Mouse (Mus musculus) lung, postnatal 4 days (tissue): Measurements from ENCODE around the gene Nacc2.

Source experiments
- DNase-seq, 2 experiments: peaks; one replicate each; pipeline ENCODE4 v3.0.0; 2021

Gene Nacc2

GRCm38 (mm10) chr2:26139034-26139544, 16.1 kb upstream of the Nacc2 start:
- DNase-seq, result no peak

DNA sequence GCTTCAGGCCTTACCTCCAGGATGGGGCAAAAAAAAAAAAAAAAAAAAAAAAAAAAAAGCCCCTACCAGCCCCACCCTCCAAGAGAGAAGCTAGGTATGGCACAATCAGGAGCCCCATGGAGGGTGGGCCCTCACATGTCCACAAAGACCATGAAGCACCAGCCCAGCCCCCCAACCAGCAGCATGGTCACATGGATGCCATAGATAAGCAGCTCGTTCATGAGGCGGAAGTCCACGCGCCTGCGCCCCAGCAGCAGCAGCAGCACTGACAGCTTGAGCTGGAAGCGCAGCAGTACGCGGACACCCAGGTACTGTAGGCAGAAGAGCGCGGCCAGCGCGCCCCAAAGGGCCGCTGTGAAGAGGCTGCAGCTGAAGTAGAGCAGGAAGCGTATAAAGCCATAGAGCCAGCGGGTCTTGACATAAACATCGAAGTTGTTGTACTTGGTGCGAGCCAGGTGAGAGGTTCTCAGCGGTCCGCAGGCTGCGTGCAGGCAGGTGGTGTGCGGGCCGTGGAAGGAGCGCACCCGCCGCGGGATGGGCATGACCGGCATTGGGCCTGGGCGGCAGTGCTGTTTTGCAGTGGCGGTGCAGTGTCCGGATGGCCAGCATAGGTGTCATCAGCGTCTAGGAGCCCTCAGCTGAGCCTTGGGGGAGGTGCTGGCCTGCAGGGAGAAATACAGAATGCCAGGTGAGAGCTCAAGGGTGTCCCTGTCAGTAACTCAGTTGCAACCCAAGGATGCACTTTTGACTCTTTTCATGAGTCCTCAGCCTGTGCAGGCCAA, 15.4 kb upstream of the Nacc2 start:
- DNase-seq, result no peak

DNA sequence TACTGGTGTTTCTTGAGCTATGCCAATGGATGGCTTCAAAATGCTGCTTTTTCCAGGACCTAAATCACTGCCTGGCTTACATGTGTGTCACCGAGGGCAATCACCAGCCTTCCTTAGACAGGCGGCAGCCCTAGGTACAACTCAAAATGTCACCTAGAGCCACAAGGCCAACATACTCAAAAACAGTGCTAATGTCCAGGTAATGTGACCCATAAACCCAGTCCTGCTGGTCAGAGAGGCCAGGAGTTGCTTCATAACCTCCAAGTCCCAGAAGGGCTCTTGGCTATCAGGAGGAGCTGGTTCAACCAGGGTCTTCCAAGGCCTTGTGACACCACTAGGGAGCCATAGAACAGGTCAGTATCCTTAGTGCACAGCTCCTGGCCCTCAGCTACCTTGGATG, 11.6 kb upstream of the Nacc2 start:
- no peak for DNase-seq

GRCm38 (mm10) chr2:26132628-26133551, 9.9 kb upstream of the Nacc2 start:
- DNase-seq, result peak; percentile 85 to 91

DNA sequence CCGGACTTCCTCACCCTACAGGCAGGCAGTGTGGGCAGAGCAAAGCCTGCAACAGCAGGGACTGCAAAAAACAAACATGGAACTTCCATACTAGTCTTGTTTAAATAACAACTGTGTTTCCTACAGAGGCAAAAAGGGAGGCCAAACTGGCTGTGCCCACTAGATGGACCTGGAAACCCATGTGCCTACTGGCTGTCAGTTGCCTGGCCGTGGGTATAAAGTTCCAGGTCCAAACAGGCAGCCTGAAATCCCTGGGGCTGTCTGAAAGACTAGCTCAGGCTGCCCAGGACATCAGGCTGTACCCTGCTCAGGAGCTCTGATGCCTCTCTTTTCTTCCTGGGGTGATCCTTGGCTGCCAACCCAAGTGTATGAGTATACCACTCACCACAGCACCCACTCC, 8.3 kb upstream of the Nacc2 start:
- DNase-seq, result no peak

GRCm38 (mm10) chr2:26129962-26130361, 6.9 kb upstream of the Nacc2 start:
- no peak for DNase-seq

DNA sequence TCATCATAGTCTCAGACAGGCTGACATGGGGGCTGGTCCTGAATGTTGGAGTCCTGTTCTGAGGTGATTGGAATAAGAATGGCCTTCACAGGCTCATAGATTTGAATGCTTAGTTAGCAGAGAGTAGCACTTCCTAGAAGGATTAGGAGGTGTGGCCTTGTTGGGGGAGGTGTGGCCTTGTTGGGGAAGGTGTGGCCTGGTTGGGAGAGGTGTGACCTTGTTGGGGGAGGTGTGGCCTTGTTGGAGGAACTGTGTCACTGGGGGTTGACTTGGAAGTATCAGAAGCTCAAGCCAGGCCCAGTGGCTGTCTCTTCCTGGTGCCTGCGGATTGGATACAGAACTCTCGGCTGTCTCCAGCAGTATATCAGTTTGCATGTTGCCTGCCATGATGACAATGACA, 6.3 kb upstream of the Nacc2 start:
- no peak for DNase-seq

- peak; percentile 67 to 84 for DNase-seq
Measured at GRCm38 (mm10) chr2:26122171-26123078, 595 bp downstream of the Nacc2 start.

- no peak for DNase-seq
Measured at GRCm38 (mm10) chr2:26121541-26122083, 1.4 kb downstream of the Nacc2 start.

- no peak for DNase-seq
Measured at GRCm38 (mm10) chr2:26119626-26120025, 3.4 kb downstream of the Nacc2 start.

GRCm38 (mm10) chr2:26119310-26119592, 3.8 kb downstream of the Nacc2 start:
- DNase-seq, result no peak

- DNase-seq, result peak; percentile 16 to 59
Measured at GRCm38 (mm10) chr2:26118584-26119309, 4.3 kb downstream of the Nacc2 start.

GRCm38 (mm10) chr2:26117580-26117979, 5.4 kb downstream of the Nacc2 start:
- DNase-seq, result no peak

GRCm38 (mm10) chr2:26116550-26116949, 6.5 kb downstream of the Nacc2 start:
- no peak for DNase-seq

- DNase-seq, result no peak
Measured at GRCm38 (mm10) chr2:26115215-26115614, 7.8 kb downstream of the Nacc2 start.

DNA sequence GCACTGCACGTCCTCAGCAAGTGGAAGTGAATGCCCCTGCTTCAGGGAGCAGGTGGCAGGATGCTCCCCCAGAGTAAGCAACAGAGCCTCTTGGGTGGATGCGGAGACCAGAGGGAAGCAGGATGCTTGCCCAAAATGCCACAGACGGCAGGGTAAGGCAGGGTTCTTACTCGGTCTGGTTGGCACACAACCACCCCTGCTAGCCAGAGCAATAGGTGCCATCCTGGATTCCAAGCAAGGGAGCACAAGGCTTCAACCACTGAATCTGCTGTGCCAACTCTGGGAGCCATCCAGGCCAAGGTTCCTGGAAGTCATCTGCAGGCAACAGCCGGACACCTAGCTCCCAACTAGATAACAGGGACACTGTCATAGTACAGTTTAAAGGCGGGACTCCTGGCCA, 14.8 kb downstream of the Nacc2 start:
- no peak for DNase-seq

- DNase-seq, result no peak
Measured at GRCm38 (mm10) chr2:26107011-26107410, 16.0 kb downstream of the Nacc2 start.

DNA sequence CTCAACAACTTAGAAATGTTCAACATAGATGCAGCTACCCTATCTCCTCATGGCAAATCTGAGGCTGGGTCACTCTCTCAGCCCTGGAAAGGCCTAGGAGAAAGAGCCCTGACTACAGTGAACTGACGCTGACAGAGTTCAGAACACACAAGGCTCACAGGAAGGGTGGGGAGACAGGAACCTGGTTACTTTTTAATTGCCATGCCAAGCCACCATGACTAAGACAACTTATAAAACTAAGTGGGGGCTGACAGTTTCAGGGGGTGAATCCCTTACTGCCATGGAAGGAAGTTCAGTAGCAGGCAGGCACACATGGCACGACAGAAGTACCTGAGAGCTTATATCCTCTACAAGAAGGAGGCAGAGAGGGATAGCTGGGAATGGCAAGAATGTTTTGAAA, 16.8 kb downstream of the Nacc2 start:
- no peak for DNase-seq

DNA sequence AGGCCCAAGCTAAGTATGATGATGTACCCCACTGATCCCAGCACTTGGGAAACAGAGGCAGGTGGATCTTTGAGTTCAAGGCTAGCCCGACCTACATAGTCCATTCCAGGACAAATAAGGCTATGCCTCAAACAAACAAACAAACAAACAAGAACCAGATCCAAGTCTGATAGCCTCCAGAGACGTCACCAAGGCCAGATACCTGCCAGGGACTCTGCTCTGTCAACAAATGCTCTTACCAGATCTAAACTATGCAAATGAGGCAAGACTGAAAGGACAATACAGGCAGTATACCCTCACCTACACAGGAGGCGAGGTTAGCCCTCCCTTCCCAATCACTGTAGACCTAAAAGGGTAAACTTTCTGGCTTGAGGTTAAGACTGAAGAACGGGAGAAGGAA, 22.7 kb downstream of the Nacc2 start:
- no peak for DNase-seq

- no peak for DNase-seq
Measured at GRCm38 (mm10) chr2:26099851-26100250, 23.2 kb downstream of the Nacc2 start.

- no peak for DNase-seq
Measured at GRCm38 (mm10) chr2:26099260-26099659, 23.8 kb downstream of the Nacc2 start.

DNA sequence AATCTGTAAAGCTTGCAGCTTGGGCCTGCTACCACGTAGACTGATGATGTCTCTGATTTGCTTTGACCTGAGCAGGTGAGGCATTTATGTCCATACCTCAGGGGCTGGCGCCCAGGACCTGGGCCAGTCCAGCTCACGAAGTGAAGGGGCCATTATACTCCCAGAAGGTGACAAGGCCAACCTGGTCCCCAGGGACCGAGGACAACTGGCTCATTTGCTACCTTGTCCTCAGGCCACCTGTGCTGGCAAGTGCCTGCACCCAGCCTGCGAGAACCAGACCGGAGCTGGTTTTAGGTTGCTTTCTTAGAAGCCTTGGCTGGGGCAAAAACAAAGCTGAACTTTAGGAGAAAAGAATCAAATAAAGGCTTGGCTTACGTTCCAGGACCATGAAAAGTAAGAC, 29.1 kb downstream of the Nacc2 start:
- DNase-seq, result no peak
